Mouse (Mus musculus) left cerebral cortex, adult 2 months (tissue): ENCODE results near the gene Pmfbp1. TPM values are rescaled to one million over a fixed set of nuclear protein-coding genes. Genes with fewer than 3 reads are reported as not detected.
A peak's percentile ranks its signal among the peaks of the same experiment; 100 is the strongest.
"Not testable (repeated sequence)": the region's sequence is repeated elsewhere in the genome, so short reads cannot be mapped to it uniquely, and the experiment has no call there.

Experiments used
- DNase-seq, 2 experiments: peaks; one replicate each; pipeline ENCODE4 v3.0.0; 2021 to 2022; ENCODE audit warnings: low spot score in 2 of 2, mixed read lengths in 1 of 2; ENCODE audit errors: extremely low spot score in 1 of 2
- H3K27ac ChIP-seq: fragments of 200-600 bp; 2 replicates; pipeline ENCODE4 v1.8.1; 2022
- H3K4me3 ChIP-seq: fragments of 200-600 bp; 2 replicates; pipeline ENCODE4 v1.8.1; 2022
- CTCF ChIP-seq: fragments of 200-600 bp; IDR thresholded peaks from 2 replicates; pipeline ENCODE4 v1.8.1; 2022; ENCODE audit warnings: antibody characterized with exemption, mild to moderate bottlenecking, moderate library complexity
- intact Hi-C: fragments of 180-260 bp; cut with DNase I; formaldehyde crosslinking; loops from one replicate; pipeline ENCODE4 v1.15.1; 2025
- long read RNA-seq, 2 experiments: library from polyadenylated mRNA; stranded (forward); transcript quantifications; one replicate each; pipeline ENCODE4 v2.0.0; 2021; ENCODE audit warnings: borderline mapping rate in 2 of 2
- total RNA-seq, 2 experiments: library from RNA; stranded (reverse); gene quantifications; 2 replicates each; pipeline ENCODE4 v1.2.3; 2021

The Pmfbp1 gene
- total RNA-seq, result under 1 TPM; 0.32 to 0.42 TPM
- long read RNA-seq, experiment 1, partial matches to known transcripts, result 2 of 2 reads
- long read RNA-seq, experiment 1, other reads (novel, unspliced or antisense), result 0 of 2 reads
- long read RNA-seq, experiment 2, result 0 reads

GRCm38 (mm10) chr8:109493727-109494126, at the start of gene Pmfbp1:
Pmfbp1 (plus strand) TSS chr8:109494027.
- H3K27ac ChIP-seq, result peak within 1 kb of the TSS; percentile 13; the same call in 1 of the 2 replicates
- no peak for TF ChIP-seq CTCF
- H3K4me3 ChIP-seq, result no peak within 1 kb of the TSS
- intact Hi-C loops, result loop anchor here (2.0 kb wide), 1 partner anchor 49 kb away; no protein-coding TSS in a partner anchor
- no peak for DNase-seq

GRCm38 (mm10) chr8:109446896-109447295, 46.9 kb upstream of the Pmfbp1 start:
- intact Hi-C loops, DNase-seq, H3K4me3 ChIP-seq, H3K27ac ChIP-seq: not testable (repeated sequence)

- intact Hi-C loops, result no loop called here
- H3K27ac ChIP-seq, result no peak overlapping the region
- TF ChIP-seq CTCF, result no peak
- no peak overlapping the region for H3K4me3 ChIP-seq
- no peak for DNase-seq
These were observed 42.8 kb upstream of the Pmfbp1 start for GRCm38 (mm10) chr8:109451000-109451399.

DNA sequence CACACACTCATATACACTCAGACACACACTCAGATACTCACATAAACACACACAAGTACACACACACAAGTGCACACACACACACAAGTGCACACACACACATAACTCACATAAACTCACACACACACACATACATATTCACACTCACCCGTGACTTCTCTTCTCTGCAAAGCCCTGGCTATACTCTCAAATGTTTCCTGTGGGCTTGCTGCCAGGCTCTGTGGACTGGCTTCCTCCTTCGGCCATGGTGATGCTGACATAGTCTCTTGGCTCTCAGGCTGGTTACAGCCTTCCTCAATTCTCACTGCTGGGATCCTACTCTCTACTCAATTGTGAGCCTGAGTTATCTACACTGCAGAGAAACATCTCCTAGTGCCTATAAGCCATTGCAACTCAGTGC, 38.7 kb upstream of the Pmfbp1 start:
- no peak for DNase-seq
- Histone ChIP-seq H3K4me3 (no peak overlapping the region), H3K27ac (no peak overlapping the region)
- intact Hi-C loops, result no loop called here
- no peak for TF ChIP-seq CTCF

DNA sequence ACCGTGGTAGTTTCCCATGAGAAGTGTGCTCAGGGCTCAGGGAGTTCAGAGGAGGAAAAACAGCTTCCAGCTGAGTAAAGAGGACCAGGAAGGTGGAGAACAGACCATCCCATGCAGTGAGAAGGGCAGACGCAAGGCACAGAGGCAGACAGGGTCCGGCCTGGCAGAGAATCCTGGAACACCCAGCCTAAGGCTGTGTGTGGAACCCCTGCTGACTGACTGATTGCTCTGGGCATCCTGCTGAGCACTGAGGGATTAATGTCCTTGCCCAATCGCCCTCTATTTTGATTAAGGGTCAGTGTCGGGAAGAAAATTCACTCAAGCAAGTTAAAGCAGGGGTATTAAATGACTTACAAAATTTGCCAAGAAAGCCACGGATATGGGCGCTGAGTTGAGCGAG, 36.4 kb upstream of the Pmfbp1 start:
- TF ChIP-seq CTCF, result no peak
- no peak overlapping the region for H3K4me3 ChIP-seq
- DNase-seq, result no peak
- H3K27ac ChIP-seq, result no peak overlapping the region
- intact Hi-C loops, result no loop called here

GRCm38 (mm10) chr8:109458580-109458979, 35.2 kb upstream of the Pmfbp1 start:
- no peak for TF ChIP-seq CTCF
- Histone ChIP-seq H3K27ac (peak overlapping the region; percentile 28; the same call in 1 of the 2 replicates), H3K4me3 (peak overlapping the region; percentile 37; the same call in 1 of the 2 replicates)
- peak in 1 of 2 experiments; percentile 52 for DNase-seq
- intact Hi-C loops, result no loop called here

GRCm38 (mm10) chr8:109463075-109463474, 30.8 kb upstream of the Pmfbp1 start:
- no peak for TF ChIP-seq CTCF
- Histone ChIP-seq H3K27ac (no peak overlapping the region), H3K4me3 (no peak overlapping the region)
- intact Hi-C loops, result loop anchor here (10.0 kb wide), 3 partner anchors 98 to 1648 kb away; no protein-coding TSS in a partner anchor
- DNase-seq, result no peak

- Histone ChIP-seq H3K4me3 (no peak overlapping the region), H3K27ac (peak overlapping the region; percentile 68; the same call in 1 of the 2 replicates)
- no peak for DNase-seq
- intact Hi-C loops, result loop anchor here (2.0 to 10.0 kb wide), 4 partner anchors 47 to 1649 kb away; no protein-coding TSS in a partner anchor
- no peak for TF ChIP-seq CTCF
These were observed 30.0 kb upstream of the Pmfbp1 start for GRCm38 (mm10) chr8:109463677-109464313.

- no peak for TF ChIP-seq CTCF
- peak; percentile 44 to 63 for DNase-seq
- Histone ChIP-seq H3K4me3 (peak overlapping the region; percentile 28), H3K27ac (peak overlapping the region; percentile 68; the same call in 1 of the 2 replicates)
- intact Hi-C loops, result loop anchor here (2.0 to 10.0 kb wide), 4 partner anchors 48 to 1650 kb away; no protein-coding TSS in a partner anchor
These were observed 29.4 kb upstream of the Pmfbp1 start for GRCm38 (mm10) chr8:109464451-109464891.

- no peak overlapping the region for H3K4me3 ChIP-seq
- peak overlapping the region; percentile 78 for H3K27ac ChIP-seq
- intact Hi-C loops, result loop anchor here (2.0 to 10.0 kb wide), 5 partner anchors 48 to 1650 kb away; no protein-coding TSS in a partner anchor
- TF ChIP-seq CTCF, result no peak
- DNase-seq, result peak in 1 of 2 experiments; percentile 22
These were observed 28.8 kb upstream of the Pmfbp1 start for GRCm38 (mm10) chr8:109465056-109465455.

DNA sequence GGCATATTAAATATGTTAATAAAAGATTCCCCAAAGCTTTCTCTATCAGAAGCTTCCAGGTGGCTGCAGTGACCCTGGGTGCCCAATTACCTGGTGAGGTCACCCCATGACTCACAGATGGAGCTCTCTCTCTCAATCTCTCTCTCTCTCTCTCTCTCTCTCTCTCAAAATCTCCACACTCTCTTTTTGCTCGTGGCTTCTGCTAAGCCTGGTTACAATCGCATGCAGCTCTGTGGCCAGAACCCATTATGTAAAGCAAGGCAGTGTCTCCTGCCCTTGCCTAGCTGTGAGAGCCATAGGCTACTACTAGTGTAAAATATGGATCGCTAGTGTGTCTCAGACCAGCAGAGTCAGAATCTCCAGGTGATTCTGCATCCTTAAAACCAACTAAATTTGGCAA, 28.1 kb upstream of the Pmfbp1 start:
- H3K4me3 ChIP-seq, result no peak overlapping the region
- no peak for TF ChIP-seq CTCF
- DNase-seq, result no peak
- no peak overlapping the region; the same call in 1 of the 2 replicates for H3K27ac ChIP-seq
- intact Hi-C loops, result loop anchor here (2.0 to 10.0 kb wide), 5 partner anchors 49 to 1651 kb away; no protein-coding TSS in a partner anchor

DNA sequence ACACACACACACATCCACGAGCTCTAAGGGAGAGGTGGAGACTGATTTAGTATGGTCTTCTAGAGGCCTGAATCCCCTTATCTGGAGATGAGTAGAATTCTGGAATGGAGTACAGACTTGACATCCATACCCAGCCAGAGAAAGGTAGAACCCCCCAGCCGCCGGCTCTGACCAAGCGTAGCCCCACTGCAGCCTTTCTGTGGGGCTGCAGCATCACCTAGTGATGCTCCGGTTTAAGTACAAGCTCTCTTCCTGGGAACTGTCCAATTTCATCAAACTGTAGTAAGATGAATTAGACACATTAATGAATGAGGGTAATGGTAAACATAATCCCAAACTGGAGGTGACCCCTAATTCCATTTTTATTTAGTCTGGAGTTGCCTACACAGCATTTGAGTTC, 26.3 kb upstream of the Pmfbp1 start:
- intact Hi-C loops, result loop anchor here (5.0 to 10.0 kb wide), 4 partner anchors 103 to 1653 kb away; no protein-coding TSS in a partner anchor
- no peak overlapping the region for H3K4me3 ChIP-seq
- no peak for DNase-seq
- TF ChIP-seq CTCF, result peak; percentile 66
- H3K27ac ChIP-seq, result no peak overlapping the region
